Mouse (Mus musculus): ENCODE measurements around the gene Ccdc89.

Ccdc89 gene

GRCm38 (mm10) chr7:90426020-90427001 is at the start of gene Ccdc89:
TSS of gene Ccdc89 (plus strand) at chr7:90426577.
- peak in 1 of 2 experiments; percentile 11 for DNase-seq

- DNase-seq: no peak
Measured at GRCm38 (mm10) chr7:90384411-90384810, 42.0 kb upstream of the Ccdc89 start.

DNA sequence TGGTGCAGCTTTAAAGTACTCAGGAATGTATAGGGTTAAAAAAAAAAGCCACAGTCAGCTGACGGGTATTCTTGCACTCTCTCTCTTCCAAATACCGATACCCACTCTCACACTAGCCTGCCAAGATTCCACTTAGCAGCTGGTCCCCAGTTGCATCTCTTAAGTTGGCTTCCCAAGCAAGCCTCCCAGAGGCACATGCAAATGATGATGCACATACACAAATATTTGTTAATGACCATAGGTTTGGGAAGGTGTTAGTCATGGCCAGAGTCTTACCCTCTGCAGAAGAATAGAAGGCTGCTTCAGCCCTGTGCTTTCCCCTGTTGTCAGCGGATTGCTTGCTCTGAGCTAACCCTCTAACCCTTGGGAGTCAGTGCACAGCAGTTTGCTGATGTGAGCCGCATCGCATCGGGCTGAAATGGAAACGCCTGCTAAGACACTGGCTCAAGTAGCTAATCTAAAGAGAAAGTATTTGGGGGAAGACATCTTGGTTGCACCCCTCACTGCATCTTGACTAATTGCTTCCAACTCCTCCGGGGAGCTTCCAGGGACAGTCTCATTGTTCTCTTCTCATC is 39.4 kb upstream of the Ccdc89 start:
- no peak for DNase-seq

GRCm38 (mm10) chr7:90389765-90390164 is 36.6 kb upstream of the Ccdc89 start:
- no peak for DNase-seq

- DNase-seq: no peak
Measured at GRCm38 (mm10) chr7:90395073-90395472, 31.3 kb upstream of the Ccdc89 start.

DNA sequence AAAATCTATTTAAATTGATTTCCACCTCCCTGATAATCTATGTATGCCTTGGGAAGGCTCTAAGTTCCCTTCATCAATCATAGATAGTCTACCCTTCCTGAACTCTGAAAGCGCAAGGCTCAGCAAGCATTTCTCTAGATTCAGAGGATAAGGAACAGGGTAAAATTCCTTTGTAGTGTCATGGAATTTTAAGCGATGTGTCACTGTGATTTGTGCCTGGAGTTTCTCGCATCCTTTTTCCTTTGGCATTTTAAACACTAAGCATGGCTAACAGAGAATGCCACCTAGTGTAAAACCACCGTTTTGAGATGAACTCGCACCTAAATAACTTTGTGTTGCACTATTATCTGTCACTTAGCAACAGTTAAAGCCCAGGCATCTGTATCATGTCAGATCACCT is 30.4 kb upstream of the Ccdc89 start:
- no peak for DNase-seq

DNA sequence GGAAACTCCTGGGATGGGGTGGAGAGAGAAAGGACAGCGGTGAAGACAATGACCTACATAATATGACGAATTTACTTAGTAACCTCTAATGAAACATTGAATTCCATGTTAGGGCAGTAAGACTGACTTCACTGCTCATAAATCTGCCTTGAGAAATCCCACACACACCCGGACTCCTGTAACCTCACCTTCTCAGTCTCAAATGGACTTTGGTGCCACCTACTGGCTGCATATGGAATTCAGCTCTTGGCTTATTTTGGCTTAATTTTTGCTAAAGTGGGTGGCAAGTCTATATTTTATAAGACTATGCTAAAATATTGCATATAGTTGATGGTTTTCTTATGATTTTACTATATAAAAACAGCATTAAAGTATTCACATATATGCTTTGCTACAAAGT is 16.4 kb upstream of the Ccdc89 start:
- peak in 1 of 2 experiments; percentile 22 for DNase-seq

GRCm38 (mm10) chr7:90427006-90427405 is 629 bp downstream of the Ccdc89 start:
- DNase-seq: no peak

- no peak for DNase-seq
Measured at GRCm38 (mm10) chr7:90432221-90432620, 5.8 kb downstream of the Ccdc89 start.

DNA sequence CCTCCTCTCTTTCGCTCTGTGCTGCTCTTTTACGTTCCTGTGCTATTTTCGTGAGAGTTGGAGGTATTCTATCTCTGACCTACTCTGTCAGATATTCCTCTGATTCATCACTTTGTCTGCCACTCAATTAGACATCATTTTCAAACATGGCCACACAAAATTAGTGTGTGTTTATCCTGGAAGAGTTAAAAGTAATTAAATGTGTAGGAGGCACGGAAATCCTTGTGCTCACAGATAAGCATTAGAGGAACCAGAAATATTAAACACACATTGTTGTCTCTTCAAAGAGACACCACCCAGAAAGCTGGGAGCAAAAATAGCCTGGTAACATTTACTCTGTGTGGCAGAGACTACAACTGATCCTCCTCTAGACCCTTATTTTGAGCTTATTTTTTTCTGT is 13.7 kb downstream of the Ccdc89 start:
- DNase-seq: no peak

DNA sequence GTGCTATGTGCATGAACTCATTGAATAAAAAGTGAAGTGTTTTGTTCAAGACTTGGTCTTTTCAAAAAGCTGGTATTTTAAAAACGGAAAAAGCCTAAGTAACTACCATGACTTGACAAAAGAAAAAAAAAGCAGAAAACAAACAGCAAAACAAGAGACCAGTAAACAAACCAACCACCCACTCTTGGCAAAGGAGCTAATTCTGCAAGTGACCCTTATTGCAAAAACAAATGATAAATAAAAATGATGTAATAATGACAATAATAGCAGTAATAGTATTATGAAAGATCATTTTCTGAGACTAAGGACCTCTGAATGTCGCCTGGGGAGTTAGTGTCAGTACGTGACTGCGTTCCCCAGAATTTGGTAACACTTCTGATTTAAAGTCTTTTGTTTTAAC is 15.7 kb downstream of the Ccdc89 start:
- no peak for DNase-seq

DNA sequence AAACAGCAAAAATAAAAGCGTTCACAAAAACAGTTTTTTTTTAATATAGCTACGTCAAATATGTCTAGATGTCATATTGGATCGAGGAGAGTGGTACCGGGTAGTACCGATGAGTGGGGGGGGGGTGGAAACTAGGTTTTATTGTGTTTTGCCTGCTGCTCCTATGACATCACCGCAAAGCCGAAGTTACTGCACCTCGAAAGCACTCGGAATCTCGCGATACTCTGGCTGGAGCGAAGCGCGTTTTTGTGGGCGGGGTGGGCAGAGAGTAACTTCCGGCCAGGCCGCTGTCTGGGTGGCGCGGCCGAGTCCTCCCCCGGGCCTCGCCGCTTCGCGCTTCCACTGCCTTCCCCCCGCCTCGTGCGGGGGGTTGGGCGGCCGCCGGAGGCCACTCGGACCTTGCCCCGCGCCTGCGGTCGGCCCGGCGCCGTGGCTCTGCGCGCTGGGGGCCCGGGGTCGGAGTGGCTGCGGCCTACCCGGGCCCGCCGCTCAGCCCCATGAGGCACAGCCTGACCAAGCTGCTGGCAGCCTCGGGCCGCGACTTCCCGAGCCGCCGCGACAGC is 16.2 kb downstream of the Ccdc89 start, which contains the start of gene Crebzf:
Crebzf (plus strand) TSS at position 212 of the 563 bp plus-strand sequence.
- DNase-seq: peak; percentile 91 to 94

DNA sequence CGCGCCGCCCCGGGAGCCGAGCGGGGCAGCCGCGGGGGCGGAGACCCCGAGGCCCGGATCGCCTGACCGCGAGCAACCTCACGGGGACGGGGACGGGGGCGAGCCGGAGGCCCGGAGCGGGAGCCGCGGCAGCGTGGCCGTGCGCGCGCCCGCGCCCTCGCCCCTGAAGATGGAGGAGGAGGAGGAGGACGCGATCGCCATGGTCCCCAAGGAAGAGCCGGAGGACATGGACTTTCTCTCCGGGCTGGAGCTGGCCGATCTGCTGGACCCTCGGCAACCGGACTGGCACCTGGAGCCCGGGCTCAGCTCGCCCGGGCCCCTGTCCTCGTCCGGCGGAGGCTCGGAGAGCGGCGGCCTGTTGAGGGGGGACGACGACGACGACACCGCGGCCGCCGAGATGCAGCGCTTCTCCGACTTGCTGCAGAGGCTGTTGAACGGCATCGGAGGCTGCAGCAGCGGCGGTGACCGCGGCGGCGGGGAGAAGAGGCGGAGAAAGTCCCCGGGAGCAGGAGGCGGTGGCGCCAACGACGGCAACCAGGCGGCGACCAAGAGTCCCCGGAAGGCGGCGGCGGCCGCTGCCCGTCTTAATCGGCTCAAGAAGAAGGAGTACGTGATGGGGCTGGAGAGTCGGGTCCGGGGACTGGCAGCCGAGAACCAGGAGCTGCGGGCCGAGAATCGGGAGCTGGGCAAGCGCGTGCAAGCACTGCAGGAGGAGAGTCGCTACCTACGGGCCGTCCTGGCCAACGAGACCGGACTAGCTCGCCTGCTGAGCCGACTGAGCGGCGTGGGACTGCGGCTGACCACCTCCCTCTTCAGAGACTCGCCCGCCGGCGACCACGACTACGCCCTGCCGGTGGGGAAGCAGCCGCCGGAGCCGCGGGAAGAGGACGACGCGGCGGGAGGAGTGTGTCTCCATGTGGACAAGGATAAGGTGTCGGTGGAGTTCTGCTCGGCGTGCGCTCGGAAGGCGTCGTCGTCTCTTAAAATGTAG is 17.0 kb downstream of the Ccdc89 start:
- DNase-seq: peak; percentile 58 to 66

- DNase-seq: no peak
Measured at GRCm38 (mm10) chr7:90444206-90444605, 17.8 kb downstream of the Ccdc89 start.

DNA sequence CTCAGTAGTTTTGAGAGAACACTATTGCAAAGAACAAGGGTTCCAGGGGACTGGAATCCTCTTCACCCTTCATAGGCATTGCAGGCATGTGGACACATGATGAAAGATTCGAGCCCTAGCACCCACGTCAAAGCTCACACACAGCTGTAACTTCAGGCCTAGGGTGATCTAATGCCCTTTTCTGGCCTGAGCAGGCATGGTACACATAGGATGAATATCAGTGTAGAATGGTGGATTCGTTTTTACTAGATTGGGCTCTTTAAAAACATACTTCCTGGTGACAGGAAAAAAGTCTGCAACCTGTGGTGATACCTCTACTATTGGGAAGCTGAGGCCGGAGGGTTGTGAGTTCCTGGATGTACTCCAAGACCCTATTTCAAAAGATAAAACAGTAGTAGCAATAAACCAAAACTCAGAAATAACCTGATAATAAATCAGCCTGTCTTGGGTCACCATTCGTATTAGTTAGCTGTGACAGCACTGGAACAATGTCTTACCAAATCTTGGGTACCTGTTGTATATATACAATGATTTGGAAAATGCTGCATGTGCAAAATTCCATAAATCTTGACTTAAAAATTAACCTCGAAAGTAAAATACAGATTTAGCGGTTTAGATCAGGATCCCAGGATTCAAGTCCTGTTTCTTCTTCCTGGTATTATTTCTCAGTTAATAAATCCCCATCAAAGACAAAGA is 29.9 kb downstream of the Ccdc89 start:
- no peak for DNase-seq

DNA sequence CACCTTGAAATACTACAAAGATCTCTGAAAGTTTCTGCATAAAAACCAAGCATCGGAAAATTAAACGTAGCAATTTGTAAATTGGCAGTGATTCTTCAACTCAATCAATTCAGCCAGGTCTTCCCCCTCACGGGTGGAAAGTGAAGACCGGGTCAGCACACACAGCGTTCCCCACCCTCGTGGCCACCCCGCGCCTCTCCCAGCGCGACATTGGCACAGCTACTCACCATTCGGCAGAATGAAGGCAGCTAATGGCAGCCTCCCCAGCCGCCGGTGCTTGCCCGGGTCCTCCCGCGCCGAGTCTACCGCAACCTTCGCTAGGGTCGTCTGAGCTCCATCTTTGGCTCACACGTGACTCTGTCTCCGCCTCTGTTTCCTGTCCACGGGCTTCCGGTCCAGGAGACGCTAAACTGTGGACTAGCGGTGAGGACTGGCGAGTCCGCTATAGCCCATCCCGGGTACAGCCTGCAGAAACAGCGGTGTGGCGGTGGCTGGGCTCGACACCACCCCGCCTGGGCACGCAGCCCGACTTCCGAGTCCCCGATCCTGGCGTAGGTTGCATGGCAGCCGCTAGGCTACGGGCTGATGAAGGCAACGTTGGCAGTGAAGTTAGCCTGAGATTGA is 30.6 kb downstream of the Ccdc89 start, which contains the start of gene Tmem126a:
Tmem126a (minus strand) TSS at position 385 of the 624 bp plus-strand sequence.
- DNase-seq: peak; percentile 44 to 59

GRCm38 (mm10) chr7:90457517-90457916 is 31.1 kb downstream of the Ccdc89 start:
- no peak for DNase-seq

GRCm38 (mm10) chr7:90460330-90460729 is 34.0 kb downstream of the Ccdc89 start:
- no peak for DNase-seq

- peak; percentile 36 to 39 for DNase-seq
Measured at GRCm38 (mm10) chr7:90460930-90461329, 34.6 kb downstream of the Ccdc89 start.

DNA sequence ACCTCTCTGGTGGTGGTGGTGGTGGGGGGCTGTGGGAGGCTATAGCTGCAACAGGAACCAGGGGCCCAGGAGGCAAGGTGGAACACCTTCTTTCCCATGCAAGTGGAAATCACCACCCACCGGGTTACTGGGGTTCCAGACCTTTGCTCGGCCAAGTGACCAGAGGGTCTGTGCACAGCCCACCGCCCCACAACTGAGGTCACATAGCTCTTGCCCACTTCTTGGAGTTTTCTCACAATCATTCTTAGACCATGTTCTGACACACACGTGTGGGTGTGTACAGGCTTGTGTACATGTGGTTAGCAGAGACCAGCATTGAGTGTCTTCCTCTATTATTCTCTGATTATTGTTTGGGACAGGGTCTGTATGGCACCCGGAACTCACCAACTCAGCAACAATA is 35.1 kb downstream of the Ccdc89 start:
- no peak for DNase-seq

DNA sequence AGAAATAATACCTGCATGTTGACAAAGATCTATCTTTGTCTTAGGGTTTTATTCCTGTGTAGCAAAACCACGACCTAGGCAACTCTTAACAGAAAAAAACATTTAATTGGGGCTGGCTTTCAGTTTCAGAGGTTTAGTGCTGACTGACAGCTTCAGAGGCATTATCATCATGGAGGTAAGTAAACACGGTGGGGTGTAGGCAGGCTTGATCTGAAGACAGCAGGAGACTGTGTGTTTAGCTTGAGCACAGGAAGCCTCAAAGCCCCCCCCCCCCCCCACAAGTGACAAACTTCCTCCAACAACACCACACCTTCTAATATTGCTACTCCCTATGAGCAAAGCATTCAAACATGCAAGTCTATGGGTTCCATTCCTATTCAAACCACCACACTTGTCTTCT is 47.1 kb downstream of the Ccdc89 start:
- DNase-seq: no peak
